22 mouse cellular contexts compared by ENCODE assay signal in genomic region chr5:96405139-96405842, GRCm38 (mm10). TPM values are rescaled to one million over a fixed set of nuclear protein-coding genes. Genes with fewer than 3 reads are reported as not detected.
A peak's percentile ranks its signal among the peaks of the same experiment; 100 is the strongest.
DNase-seq lines count a peak whose midpoint lies in the region; ATAC-seq and TF ChIP-seq lines count a peak whose summit lies in the region.
"Had no signal": no experiment of that assay in that cellular context is flagged by ENCODE, and none has a peak within 500 bp of the region (broad histone marks: within the 10 kb centered on the region; RNA-seq: fewer than 3 reads in every experiment).

No protein-coding gene starts in this region.

- H3K36me3 ChIP-seq in forebrain, embryonic 11.5 days (ENCODE audit: control insufficient read depth, insufficient read depth, low read length): no peaks in the 10 kb centered on the region
- no peaks in the 10 kb centered on the region for H3K36me3 ChIP-seq in forebrain, postnatal 0 days (ENCODE audit: insufficient read depth)
- H3K36me3 ChIP-seq in neural tube, embryonic 12.5 days: no peaks in the 10 kb centered on the region
- no peaks in the 10 kb centered on the region for H3K36me3 ChIP-seq in forebrain, embryonic 14.5 days (ENCODE audit: control insufficient read depth, insufficient read depth, low read length)
- H3K36me3 ChIP-seq in neural tube, embryonic 14.5 days (ENCODE audit: control insufficient read depth, insufficient read depth, low read length): no peaks in the 10 kb centered on the region
- H3K36me3 ChIP-seq: heart, embryonic 12.5 days; lung, embryonic 15.5 days had no signal

- H3K27me3 ChIP-seq in forebrain, embryonic 11.5 days (ENCODE audit: control insufficient read depth, insufficient read depth, low read length): no peaks in the 10 kb centered on the region
- H3K27me3 ChIP-seq in forebrain, postnatal 0 days (ENCODE audit: insufficient read depth, low read length): no peaks in the 10 kb centered on the region
- no peaks in the 10 kb centered on the region for H3K27me3 ChIP-seq in neural tube, embryonic 12.5 days (replicated peaks)
- no peaks in the 10 kb centered on the region for H3K27me3 ChIP-seq in forebrain, embryonic 14.5 days (replicated peaks; ENCODE audit: control insufficient read depth, insufficient read depth, low read length)
- H3K27me3 ChIP-seq in neural tube, embryonic 14.5 days (ENCODE audit: control insufficient read depth, insufficient read depth, low read length): no peaks in the 10 kb centered on the region
- H3K27me3 ChIP-seq: heart, embryonic 12.5 days; lung, embryonic 15.5 days had no signal

- TF ChIP-seq CTCF in forebrain, postnatal 0 days (IDR thresholded peaks at IDR 0.05; ENCODE audit: low read depth): no peak

- H3K4me1 ChIP-seq in forebrain, embryonic 11.5 days (replicated peaks; ENCODE audit: control insufficient read depth, insufficient read depth, low read length): peaks cover 3% of the 10 kb centered on the region; the same call in 1 of the 2 replicates
- no peaks in the 10 kb centered on the region for H3K4me1 ChIP-seq in forebrain, postnatal 0 days (ENCODE audit: insufficient read depth)
- H3K4me1 ChIP-seq in neural tube, embryonic 12.5 days: peaks cover 2% of the 10 kb centered on the region; the same call in 1 of the 2 replicates
- H3K4me1 ChIP-seq in forebrain, embryonic 14.5 days (ENCODE audit: control insufficient read depth, insufficient read depth, low read length): peaks cover 11% of the 10 kb centered on the region; the same call in 1 of the 2 replicates
- H3K4me1 ChIP-seq in neural tube, embryonic 14.5 days (ENCODE audit: control insufficient read depth, insufficient read depth, low read length): peaks cover 5% of the 10 kb centered on the region; the same call in 1 of the 2 replicates

- WGBS in forebrain, embryonic 11.5 days: 59% methylated on average over 8 of the region's 8 CpGs
- 36% methylated on average over 8 of the region's 8 CpGs for WGBS in forebrain, postnatal 0 days
- 61% methylated on average over 8 of the region's 8 CpGs for WGBS in neural tube, embryonic 12.5 days
- WGBS in forebrain, embryonic 14.5 days: 30% methylated on average over 8 of the region's 8 CpGs
- 56% methylated on average over 8 of the region's 8 CpGs for WGBS in neural tube, embryonic 14.5 days

- H3K9ac ChIP-seq in forebrain, embryonic 11.5 days (ENCODE audit: low read length): no peak overlapping the region
- H3K9ac ChIP-seq in forebrain, postnatal 0 days: no peak overlapping the region
- no peak overlapping the region for H3K9ac ChIP-seq in neural tube, embryonic 12.5 days
- no peak overlapping the region for H3K9ac ChIP-seq in forebrain, embryonic 14.5 days (ENCODE audit: low read length)
- H3K9ac ChIP-seq in neural tube, embryonic 14.5 days (replicated peaks; ENCODE audit: low read depth, low read length): no peak overlapping the region
- H3K9ac ChIP-seq: heart, embryonic 12.5 days; liver, embryonic 14.5 days; lung, embryonic 15.5 days had no signal

- no peak overlapping the region for H3K27ac ChIP-seq in forebrain, embryonic 11.5 days (ENCODE audit: low read depth, low read length)
- no peak overlapping the region for H3K27ac ChIP-seq in forebrain, postnatal 0 days (ENCODE audit: low read depth, low read length)
- H3K27ac ChIP-seq in neural tube, embryonic 12.5 days: no peak overlapping the region
- H3K27ac ChIP-seq in forebrain, embryonic 14.5 days (ENCODE audit: low read depth, low read length): no peak overlapping the region
- H3K27ac ChIP-seq in neural tube, embryonic 14.5 days (ENCODE audit: low read depth, low read length): no peak overlapping the region
- H3K27ac ChIP-seq: kidney, postnatal 0 days; liver, embryonic 14.5 days; lung, embryonic 15.5 days had no signal

- DNase-seq in forebrain, embryonic 11.5 days (ENCODE audit: low spot score): no peak
- no peak for DNase-seq in forebrain, postnatal 0 days
- DNase-seq in neural tube, embryonic 10.5 days (ENCODE audit: extremely low spot score, low spot score): no peak
- DNase-seq in forebrain, embryonic 14.5 days (ENCODE audit: low spot score): peak; percentile 54
- no peak for DNase-seq in frontal cortex, postnatal 10 days (ENCODE audit: low spot score in 2 of 2)
- no peak for DNase-seq in embryo, embryonic 10 days (ENCODE audit: low spot score)
- DNase-seq: adrenal gland, postnatal 25 days; cerebellum, adult 18-20 months; cerebellum, postnatal 36 days; heart, postnatal 14 days; kidney, adult 11 months; lung, postnatal 4 days; thymus, adult 2 months had no signal

- no peak overlapping the region for H3K4me3 ChIP-seq in forebrain, embryonic 11.5 days (ENCODE audit: low read depth, low read length)
- no peak overlapping the region for H3K4me3 ChIP-seq in forebrain, postnatal 0 days (ENCODE audit: low read depth, low read length)
- no peak overlapping the region for H3K4me3 ChIP-seq in neural tube, embryonic 12.5 days
- no peak overlapping the region for H3K4me3 ChIP-seq in forebrain, embryonic 14.5 days (ENCODE audit: low read depth, low read length)
- no peak overlapping the region for H3K4me3 ChIP-seq in neural tube, embryonic 14.5 days (ENCODE audit: low read depth, low read length)
- H3K4me3 ChIP-seq: heart, embryonic 12.5 days; lung, embryonic 15.5 days had no signal

- H3K9me3 ChIP-seq in forebrain, embryonic 11.5 days (ENCODE audit: control insufficient read depth, low read length): no peaks in the 10 kb centered on the region
- no peaks in the 10 kb centered on the region for H3K9me3 ChIP-seq in forebrain, postnatal 0 days (ENCODE audit: low read length)
- H3K9me3 ChIP-seq in neural tube, embryonic 12.5 days: no peaks in the 10 kb centered on the region
- H3K9me3 ChIP-seq in forebrain, embryonic 14.5 days (replicated peaks; ENCODE audit: control insufficient read depth, low read length): no peaks in the 10 kb centered on the region
- no peaks in the 10 kb centered on the region for H3K9me3 ChIP-seq in neural tube, embryonic 14.5 days (ENCODE audit: control insufficient read depth, low read length)
- H3K9me3 ChIP-seq: heart, embryonic 12.5 days; lung, embryonic 15.5 days had no signal

- 0 out of 2 replicates have a peak, but pooled peaks have one; percentile 21 for ATAC-seq in forebrain, embryonic 11.5 days (replicated peaks; ENCODE audit: low FRiP score)
- ATAC-seq in forebrain, postnatal 0 days: no peak
- ATAC-seq in neural tube, embryonic 12.5 days (ENCODE audit: low FRiP score, low read depth): 0 out of 2 replicates have a peak, but pooled peaks have one; percentile 17
- ATAC-seq in forebrain, embryonic 14.5 days: peak; percentile 67; the same call in 1 of the 2 replicates
- ATAC-seq in neural tube, embryonic 14.5 days (ENCODE audit: low read depth): peak; percentile 44; the same call in 1 of the 2 replicates
- ATAC-seq: hindbrain, embryonic 16.5 days had no signal

- H3K4me2 ChIP-seq in forebrain, embryonic 11.5 days (ENCODE audit: low read depth, low read length, severe bottlenecking): no peak overlapping the region
- H3K4me2 ChIP-seq in forebrain, postnatal 0 days (ENCODE audit: low read depth): no peak overlapping the region
- H3K4me2 ChIP-seq in neural tube, embryonic 12.5 days (replicated peaks): no peak overlapping the region
- no peak overlapping the region for H3K4me2 ChIP-seq in forebrain, embryonic 14.5 days (ENCODE audit: low read length)
- no peak overlapping the region for H3K4me2 ChIP-seq in neural tube, embryonic 14.5 days (ENCODE audit: low read depth, low read length)
- H3K4me2 ChIP-seq: heart, embryonic 12.5 days; lung, embryonic 15.5 days had no signal

RNA-seq across cellular contexts. Expression of gene Fras1, which starts 31.5 kb away (rescaled TPM):
- 15.7 and 18.7 TPM in 2 replicates for polyA plus RNA-seq in forebrain, embryonic 11.5 days (2014; fragmentation: Nextera tagmentation; extraction: Ambion mirVana)
- 4.8 and 6.2 TPM in 2 replicates for total RNA-seq in forebrain, postnatal 0 days (2014; rRNA removed)
- 1.0 and 2.2 TPM in 2 replicates for polyA plus RNA-seq in forebrain, postnatal 0 days (2015; fragmentation: Nextera tagmentation; extraction: Ambion mirVana)
- 4.9 and 6.4 TPM in 2 replicates for polyA plus RNA-seq in neural tube, embryonic 12.5 days (2016; fragmentation: Nextera tagmentation; extraction: Ambion mirVana)
- 3.6 and 5.4 TPM in 2 replicates for polyA plus RNA-seq in forebrain, embryonic 14.5 days (2014; fragmentation: Nextera tagmentation; extraction: Ambion mirVana)
- polyA plus RNA-seq in neural tube, embryonic 14.5 days (2014; fragmentation: Nextera tagmentation; extraction: Ambion mirVana): 5.7 and 8.6 TPM in 2 replicates
- total RNA-seq: granulocyte monocyte progenitor cell, adult 5-6 weeks; MEL had no signal
